Mouse (Mus musculus) CD4-positive, CD25-positive, alpha-beta regulatory T cell, adult 4 months (primary cell): ENCODE results near the gene Zfp93. TPM values are rescaled to one million over a fixed set of nuclear protein-coding genes. Genes with fewer than 3 reads are reported as not detected.

Source experiments
- ATAC-seq: one replicate; pipeline ENCODE4 v1.8.0; 2017
- polyA plus RNA-seq, 2 experiments: library from polyadenylated mRNA; unstranded; fragments of 100-300 nt; shearing (Covaris generic); gene quantifications; one replicate each; pipeline ENCODE4 v1.2.1; 2017

Zfp93 gene
- polyA plus RNA-seq, 2 experiments from 2014 or later = 2.5 to 2.9 TPM

DNA sequence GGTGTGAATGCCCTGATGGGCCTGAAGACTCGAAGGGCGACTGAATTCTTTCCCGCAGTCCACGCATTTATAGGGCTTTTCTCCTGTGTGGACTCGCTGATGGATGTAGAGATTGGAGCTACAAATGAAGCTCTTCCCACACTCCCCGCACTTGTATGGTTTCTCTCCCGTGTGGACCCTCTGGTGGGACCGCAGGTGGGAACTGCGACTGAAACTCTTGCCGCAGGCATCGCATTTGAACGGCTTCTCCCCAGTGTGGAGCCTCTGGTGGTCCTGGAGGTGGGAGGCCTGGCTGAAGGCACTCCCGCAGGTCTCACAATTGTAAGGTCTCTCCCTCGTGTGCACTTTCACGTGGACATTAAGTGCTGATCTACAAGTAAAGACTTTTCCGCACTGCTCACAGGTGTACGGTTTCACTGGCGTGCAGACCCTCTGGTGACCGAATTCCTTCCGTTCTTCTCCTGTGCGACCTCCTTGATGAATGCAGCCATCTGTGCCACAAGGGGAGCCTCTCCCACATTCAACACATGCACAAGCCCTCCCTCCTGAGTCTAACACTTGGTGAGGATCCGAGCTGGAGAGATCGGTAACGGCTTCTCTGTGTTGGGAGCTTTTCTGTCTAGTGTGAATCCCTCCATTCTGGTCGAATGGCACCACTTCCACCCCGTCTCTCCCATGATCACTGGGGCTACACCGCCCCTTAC lies 21.3 kb downstream of the Zfp93 start:
- no peak for ATAC-seq

DNA sequence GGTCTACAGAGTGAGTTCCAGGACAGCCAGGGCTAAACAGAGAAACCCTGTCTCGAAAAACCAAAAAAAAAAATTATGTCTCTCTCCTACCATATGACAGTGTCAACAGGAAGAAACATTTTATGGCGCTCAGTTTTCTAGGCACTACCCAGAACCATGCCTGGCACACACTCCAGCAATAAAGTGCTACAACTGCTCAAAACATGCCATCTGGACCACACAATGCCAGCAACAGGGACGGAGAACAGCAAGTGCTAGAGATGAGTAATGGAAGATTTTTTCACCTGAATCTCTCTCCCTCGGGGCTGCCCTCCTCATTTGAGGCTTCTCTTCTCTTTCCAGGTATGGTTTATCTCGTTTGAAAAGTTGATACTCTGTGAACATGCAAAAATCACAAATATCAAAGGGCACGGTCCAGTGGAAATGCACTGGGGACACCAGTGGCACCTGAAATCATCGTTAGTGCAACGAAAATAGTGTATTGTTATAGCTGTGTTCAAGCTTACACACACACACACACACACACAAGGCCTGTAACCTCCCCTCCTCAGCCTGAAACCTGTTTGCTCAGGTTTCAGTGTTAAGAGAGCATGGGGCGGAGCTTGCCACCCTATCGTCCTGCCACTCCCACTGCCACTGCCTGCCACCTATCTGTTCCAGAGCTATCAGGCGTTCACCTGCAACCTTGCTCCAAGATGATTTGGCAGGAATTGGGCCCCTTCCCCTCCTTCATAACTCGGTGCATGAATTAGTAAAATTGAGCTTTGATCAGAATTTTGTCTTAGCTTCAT lies 23.0 kb downstream of the Zfp93 start:
- no peak for ATAC-seq

DNA sequence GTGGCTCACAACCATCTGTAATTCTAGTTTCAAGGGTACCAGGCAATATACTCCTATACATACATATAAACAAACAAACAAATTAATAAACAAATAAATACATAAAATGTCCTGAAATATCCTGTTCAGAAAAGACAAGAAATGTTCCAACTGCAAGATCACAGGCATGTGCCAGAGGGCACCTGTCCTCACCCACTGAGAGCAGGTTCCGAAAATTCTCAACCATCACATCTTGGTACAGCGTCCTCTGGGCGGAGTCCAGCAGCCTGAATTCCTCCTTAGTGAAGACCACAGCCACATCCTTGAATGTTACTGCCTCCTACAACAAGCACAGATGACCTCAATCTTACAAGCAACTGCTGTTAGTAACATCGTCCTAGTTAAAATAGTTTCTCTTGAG lies 24.5 kb downstream of the Zfp93 start:
- ATAC-seq = no peak

DNA sequence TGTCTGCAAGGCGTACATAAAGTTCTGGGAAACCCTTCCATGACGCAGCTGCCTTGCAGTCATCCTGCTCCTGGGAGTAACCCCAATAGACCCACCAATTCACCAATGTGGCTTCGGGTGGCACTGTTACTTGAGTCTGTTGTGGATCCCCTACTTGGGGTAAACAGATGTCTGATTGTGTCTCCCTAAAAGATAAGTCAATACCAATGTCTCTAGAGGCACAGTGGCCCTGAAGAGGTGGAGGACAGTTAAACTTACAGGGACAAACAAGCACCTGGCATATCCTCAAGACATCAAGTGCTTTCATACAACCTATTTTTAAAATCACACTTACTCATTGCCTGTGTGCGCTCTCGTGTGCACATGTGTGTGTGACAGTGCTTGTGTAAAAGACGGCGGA lies 25.2 kb downstream of the Zfp93 start:
- ATAC-seq = no peak

- no peak for ATAC-seq
Observed at GRCm38 (mm10) chr7:24296386-24296785, 26.2 kb downstream of the Zfp93 start.

GRCm38 (mm10) chr7:24297361-24298095 lies 27.3 kb downstream of the Zfp93 start:
- ATAC-seq = no peak

- ATAC-seq = no peak
Observed at GRCm38 (mm10) chr7:24298635-24298972, 28.4 kb downstream of the Zfp93 start.

GRCm38 (mm10) chr7:24298973-24299708 lies 28.9 kb downstream of the Zfp93 start:
- peak; percentile 95 for ATAC-seq

DNA sequence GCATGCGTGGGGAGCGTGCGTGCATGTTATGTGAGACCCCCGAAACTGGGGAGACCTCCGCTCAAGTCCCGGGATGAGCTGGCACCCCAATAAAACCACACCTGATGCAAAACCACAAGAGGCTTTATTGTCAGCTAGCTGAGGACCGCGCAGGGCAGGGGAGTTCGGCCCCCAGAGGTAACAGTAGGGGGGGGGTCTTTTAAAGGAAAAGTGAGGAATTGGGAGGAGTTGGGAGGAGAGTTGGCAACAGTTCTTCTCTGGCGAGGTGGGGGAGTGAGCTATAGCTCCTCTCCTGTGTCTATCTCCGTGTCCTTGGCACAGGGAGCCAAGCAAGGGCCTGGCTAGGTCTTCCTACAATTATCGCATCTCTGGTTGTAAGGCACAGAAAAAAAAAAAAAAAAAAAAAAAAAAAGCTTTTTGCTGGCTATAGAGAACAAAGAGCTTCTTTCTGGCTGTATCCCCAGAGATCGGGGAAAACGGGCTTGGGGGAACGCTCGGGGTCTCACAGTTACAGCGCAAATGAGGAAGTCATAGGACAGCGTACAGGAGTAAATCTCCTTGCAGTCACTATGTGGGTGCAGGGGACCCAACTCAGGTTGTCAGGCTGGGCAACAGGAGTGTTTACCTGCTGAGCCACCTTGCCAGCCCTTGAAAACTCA lies 29.7 kb downstream of the Zfp93 start:
- ATAC-seq = no peak

GRCm38 (mm10) chr7:24300771-24301282 lies 30.6 kb downstream of the Zfp93 start, which contains the start of gene Zfp61:
Zfp61 (minus strand) TSS chr7:24301232.
- peak; percentile 49 for ATAC-seq

GRCm38 (mm10) chr7:24315726-24316566 lies 45.7 kb downstream of the Zfp93 start:
- ATAC-seq = peak; percentile 50

- ATAC-seq = peak; percentile 90
Observed at GRCm38 (mm10) chr7:24316567-24317092, 46.4 kb downstream of the Zfp93 start, which contains the start of gene Zfp94. Zfp94 (minus strand) TSS chr7:24316666.

DNA sequence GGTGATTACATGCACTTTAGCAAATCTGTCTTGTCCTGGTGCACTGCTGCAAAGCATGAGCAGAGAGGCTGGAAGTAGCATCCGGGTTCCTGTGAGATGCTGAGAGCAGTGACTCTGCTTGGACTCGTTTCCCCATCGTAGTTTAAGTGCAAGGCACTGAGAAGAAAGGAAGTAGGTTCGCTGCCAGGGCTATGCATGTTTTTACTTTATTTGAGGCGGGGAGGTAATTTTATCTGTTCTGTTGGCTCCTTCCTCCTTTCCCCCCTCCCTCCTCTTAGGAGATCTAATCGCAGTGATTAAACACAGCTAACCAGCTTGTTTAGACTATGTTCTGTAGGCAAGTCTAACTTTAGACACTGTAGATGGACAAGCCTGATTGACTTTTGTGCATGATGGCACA lies 48.7 kb downstream of the Zfp93 start:
- no peak for ATAC-seq

DNA sequence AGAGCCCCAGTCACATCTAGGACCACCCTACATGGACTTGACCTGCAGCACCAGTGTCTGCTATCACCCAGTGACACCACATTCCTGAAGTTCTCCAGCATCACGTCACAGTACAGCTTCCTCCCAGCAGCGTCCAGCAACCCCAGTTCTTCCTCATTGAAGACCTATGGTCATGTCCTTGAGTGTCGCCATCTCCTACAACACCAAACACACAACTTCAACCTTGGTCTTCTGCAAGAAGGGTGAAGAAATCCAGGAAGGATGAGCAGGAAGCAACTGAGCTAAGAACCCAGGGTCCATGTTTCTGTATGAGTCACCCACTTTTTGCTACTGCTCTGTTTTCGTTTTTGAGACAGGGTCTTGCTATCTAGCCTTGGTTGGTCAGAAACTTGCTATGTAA lies 52.4 kb downstream of the Zfp93 start:
- ATAC-seq = no peak

- no peak for ATAC-seq
Observed at GRCm38 (mm10) chr7:24325197-24325596, 55.0 kb downstream of the Zfp93 start.

GRCm38 (mm10) chr7:24325675-24326128 lies 55.5 kb downstream of the Zfp93 start:
- no peak for ATAC-seq

GRCm38 (mm10) chr7:24326273-24327135 lies 56.3 kb downstream of the Zfp93 start:
- no peak for ATAC-seq
